Mouse (Mus musculus) MEL (cell line): Measurements from ENCODE around the gene Tnik.

Experiments
- CTCF ChIP-seq, 3 experiments: IDR thresholded peaks in 2 of 3; conservative IDR thresholded peaks in 1 of 3; 2 replicates each; pipeline ENCODE4 v1.5.1; 2011 to 2012; ENCODE audit warnings: low read length in 3 of 3, low read depth in 2 of 3, mild to moderate bottlenecking in 2 of 3, improper control_type of control experiment in 1 of 3, inconsistent platforms in 1 of 3, mixed read lengths in 1 of 3, moderate library complexity in 1 of 3; ENCODE audit not compliant: control insufficient read depth in 1 of 3, insufficient read depth in 1 of 3, poor library complexity in 1 of 3, severe bottlenecking in 1 of 3
- ETS1 ChIP-seq: IDR thresholded peaks from 2 replicates; pipeline ENCODE4 v1.6.1; 2012; ENCODE audit warnings: low read depth, mild to moderate bottlenecking, inconsistent platforms, low read length, improper control_type of control experiment, moderate library complexity
- GABPA ChIP-seq: IDR thresholded peaks from 2 replicates; pipeline ENCODE4 v1.6.1; 2012; ENCODE audit warnings: low read depth, mild to moderate bottlenecking, inconsistent platforms, low read length, improper control_type of control experiment, moderate library complexity
- MEF2A ChIP-seq: IDR thresholded peaks from 2 replicates; pipeline ENCODE4 v1.6.1; 2014; ENCODE audit warnings: low read depth, mild to moderate bottlenecking, inconsistent platforms, low read length, improper control_type of control experiment; ENCODE audit not compliant: poor library complexity, insufficient replicate concordance, severe bottlenecking; ENCODE audit errors: extremely low read depth
- POLR2A ChIP-seq, 2 experiments: IDR thresholded peaks; 2 replicates each; pipeline ENCODE4 v1.6.1; 2011 to 2012; ENCODE audit warnings: low read length in 2 of 2, mild to moderate bottlenecking in 2 of 2, control low read depth in 1 of 2, improper control_type of control experiment in 1 of 2, low read depth in 1 of 2, moderate library complexity in 1 of 2; ENCODE audit not compliant: control insufficient read depth in 1 of 2, insufficient read depth in 1 of 2, poor library complexity in 1 of 2
- SMC3 ChIP-seq: IDR thresholded peaks from 2 replicates; pipeline ENCODE4 v1.6.1; 2011; ENCODE audit warnings: low read depth, low read length, improper control_type of control experiment
- TAL1 ChIP-seq: IDR thresholded peaks from 2 replicates; pipeline ENCODE4 v1.6.1; 2012; ENCODE audit warnings: mild to moderate bottlenecking, inconsistent platforms, low read length, moderate library complexity, mixed read lengths
- TBP ChIP-seq: IDR thresholded peaks from 2 replicates; pipeline ENCODE4 v1.8.0; 2011; ENCODE audit warnings: low read depth, low read length, improper control_type of control experiment
- TCF12 ChIP-seq: IDR thresholded peaks from 2 replicates; pipeline ENCODE4 v1.6.1; 2014; ENCODE audit warnings: low read depth, mild to moderate bottlenecking, inconsistent platforms, low read length, improper control_type of control experiment, moderate library complexity

DNA sequence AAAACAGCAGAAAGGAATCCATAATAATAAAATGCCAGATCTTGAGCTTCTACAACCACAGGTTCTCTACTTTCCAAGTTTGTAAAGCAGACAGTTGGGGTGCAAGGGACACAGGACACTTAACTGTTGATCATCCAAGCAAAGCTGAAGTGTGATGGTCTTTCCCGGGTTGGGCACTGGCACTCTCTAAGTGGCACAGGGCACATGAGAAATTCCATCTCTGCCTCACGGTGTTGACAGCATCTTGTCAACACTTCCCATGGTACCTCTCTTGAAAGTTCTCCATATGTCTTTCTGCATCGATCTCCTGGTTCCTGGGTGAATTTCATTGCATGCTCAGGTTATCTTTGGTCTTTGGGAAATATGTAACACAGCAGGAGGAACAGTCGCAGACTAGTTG is 373.8 kb downstream of the Tnik start:
- TF ChIP-seq CTCF (IDR thresholded peaks at IDR 0.05 in 2 of 3, conservative IDR thresholded peaks at IDR 0.05 in 1 of 3; ENCODE audit: control insufficient read depth in 1 of 3, insufficient read depth in 1 of 3, low read depth in 2 of 3, low read length in 3 of 3, poor library complexity in 1 of 3, severe bottlenecking in 1 of 3) (no peak), ETS1 (no peak), TBP (no peak), POLR2A (IDR thresholded peaks at IDR 0.05; ENCODE audit: control insufficient read depth in 1 of 2, insufficient read depth in 1 of 2, low read depth in 1 of 2, low read length in 2 of 2, poor library complexity in 1 of 2) (no peak), MEF2A (no peak), GABPA (no peak), SMC3 (no peak), TAL1 (no peak), TCF12 (no peak)
